Mouse (Mus musculus): ENCODE data around the gene Rsbn1l. TPM values are rescaled to one million over a fixed set of nuclear protein-coding genes. Genes with fewer than 3 reads are reported as not detected.

Rsbn1l gene
- polyA plus RNA-seq, 1 experiment from 2014 or later: 7.1 TPM

GRCm38 (mm10) chr5:20955114-20955835, 923 bp downstream of the Rsbn1l start:
- no peak overlapping the region for H3K4me2 ChIP-seq (ENCODE audit: low read length)
- no peak overlapping the region for H3K9ac ChIP-seq (ENCODE audit: low read length)
- no peak overlapping the region for H3K27ac ChIP-seq (ENCODE audit: low read depth)
- DNase-seq (ENCODE audit: low spot score) (no peak), ATAC-seq (replicated peaks; ENCODE audit: low FRiP score, low TSS enrichment, low read depth) (no peak)
- no peaks in the 10 kb centered on the region for H3K27me3 ChIP-seq (replicated peaks; ENCODE audit: control insufficient read depth, insufficient read depth, low read length)
- no peak overlapping the region for H3K4me3 ChIP-seq (ENCODE audit: low read depth, low read length)
- 63% methylated on average over 13 of the region's 13 CpGs for WGBS
- H3K4me1 ChIP-seq (replicated peaks; ENCODE audit: control insufficient read depth, insufficient read depth, low read length): peaks cover 3% of the 10 kb centered on the region; the same call in 1 of the 2 replicates
- H3K9me3 ChIP-seq (ENCODE audit: control insufficient read depth, low read length): 0 out of 2 replicates have a peak, but pooled peaks cover 2% of the 10 kb centered on the region
- no peaks in the 10 kb centered on the region for H3K36me3 ChIP-seq (ENCODE audit: control insufficient read depth, insufficient read depth, low read length)

GRCm38 (mm10) chr5:20952337-20952925, 3.8 kb downstream of the Rsbn1l start:
- H3K9me3 ChIP-seq (ENCODE audit: control insufficient read depth, low read length): 0 out of 2 replicates have a peak, but pooled peaks cover 2% of the 10 kb centered on the region
- no peaks in the 10 kb centered on the region for H3K27me3 ChIP-seq (replicated peaks; ENCODE audit: control insufficient read depth, insufficient read depth, low read length)
- DNase-seq (ENCODE audit: low spot score) (no peak), ATAC-seq (replicated peaks; ENCODE audit: low FRiP score, low TSS enrichment, low read depth) (no peak)
- H3K9ac ChIP-seq (ENCODE audit: low read length): peak overlapping the region; percentile 96
- peak overlapping the region; percentile 99 for H3K27ac ChIP-seq (ENCODE audit: low read depth)
- H3K4me2 ChIP-seq (ENCODE audit: low read length): peak overlapping the region; percentile 82
- peaks cover 14% of the 10 kb centered on the region for H3K4me1 ChIP-seq (replicated peaks; ENCODE audit: control insufficient read depth, insufficient read depth, low read length)
- peak overlapping the region; percentile 94 for H3K4me3 ChIP-seq (ENCODE audit: low read depth, low read length)
- H3K36me3 ChIP-seq (ENCODE audit: control insufficient read depth, insufficient read depth, low read length): no peaks in the 10 kb centered on the region
- 18% methylated on average over 9 of the region's 9 CpGs for WGBS

GRCm38 (mm10) chr5:20951666-20952281, 4.4 kb downstream of the Rsbn1l start:
- Histone ChIP-seq H3K4me3 (ENCODE audit: low read depth, low read length) (peak overlapping the region; percentile 94), H3K9ac (ENCODE audit: low read length) (peak overlapping the region; percentile 96), H3K27ac (ENCODE audit: low read depth) (peak overlapping the region; percentile 99), H3K4me2 (ENCODE audit: low read length) (peak overlapping the region; percentile 82), H3K27me3 (replicated peaks; ENCODE audit: control insufficient read depth, insufficient read depth, low read length) (no peaks in the 10 kb centered on the region), H3K9me3 (ENCODE audit: control insufficient read depth, low read length) (0 out of 2 replicates have a peak, but pooled peaks cover 2% of the 10 kb centered on the region), H3K4me1 (replicated peaks; ENCODE audit: control insufficient read depth, insufficient read depth, low read length) (peaks cover 14% of the 10 kb centered on the region), H3K36me3 (ENCODE audit: control insufficient read depth, insufficient read depth, low read length) (no peaks in the 10 kb centered on the region)
- under 1% methylated on average over 51 of the region's 51 CpGs for WGBS
- ATAC-seq (replicated peaks; ENCODE audit: low FRiP score, low TSS enrichment, low read depth) (peak; percentile 100), DNase-seq (ENCODE audit: low spot score) (peak; percentile 94)

GRCm38 (mm10) chr5:20950855-20951650, 5.1 kb downstream of the Rsbn1l start:
- ATAC-seq (replicated peaks; ENCODE audit: low FRiP score, low TSS enrichment, low read depth) (peak; percentile 65), DNase-seq (ENCODE audit: low spot score) (peak; percentile 85)
- Histone ChIP-seq H3K4me1 (replicated peaks; ENCODE audit: control insufficient read depth, insufficient read depth, low read length) (peaks cover 14% of the 10 kb centered on the region), H3K36me3 (ENCODE audit: control insufficient read depth, insufficient read depth, low read length) (no peaks in the 10 kb centered on the region), H3K27ac (ENCODE audit: low read depth) (peak overlapping the region; percentile 99), H3K9me3 (ENCODE audit: control insufficient read depth, low read length) (no peaks in the 10 kb centered on the region), H3K4me3 (ENCODE audit: low read depth, low read length) (peak overlapping the region; percentile 94), H3K27me3 (replicated peaks; ENCODE audit: control insufficient read depth, insufficient read depth, low read length) (no peaks in the 10 kb centered on the region), H3K4me2 (ENCODE audit: low read length) (peak overlapping the region; percentile 82), H3K9ac (ENCODE audit: low read length) (peak overlapping the region; percentile 96)
- under 1% methylated on average over 83 of the region's 88 CpGs for WGBS

- DNase-seq (ENCODE audit: low spot score) (no peak), ATAC-seq (replicated peaks; ENCODE audit: low FRiP score, low TSS enrichment, low read depth) (no peak; the same call in 1 of the 2 replicates)
- under 1% methylated on average over 9 of the region's 9 CpGs for WGBS
- H3K4me1 ChIP-seq (replicated peaks; ENCODE audit: control insufficient read depth, insufficient read depth, low read length): peaks cover 17% of the 10 kb centered on the region
- no peaks in the 10 kb centered on the region for H3K9me3 ChIP-seq (ENCODE audit: control insufficient read depth, low read length)
- peak overlapping the region; percentile 96 for H3K9ac ChIP-seq (ENCODE audit: low read length)
- peak overlapping the region; percentile 99 for H3K27ac ChIP-seq (ENCODE audit: low read depth)
- H3K27me3 ChIP-seq (replicated peaks; ENCODE audit: control insufficient read depth, insufficient read depth, low read length): no peaks in the 10 kb centered on the region
- H3K4me2 ChIP-seq (ENCODE audit: low read length): peak overlapping the region; percentile 82
- peak overlapping the region; percentile 94 for H3K4me3 ChIP-seq (ENCODE audit: low read depth, low read length)
- no peaks in the 10 kb centered on the region for H3K36me3 ChIP-seq (ENCODE audit: control insufficient read depth, insufficient read depth, low read length)
These were observed 5.7 kb downstream of the Rsbn1l start for GRCm38 (mm10) chr5:20950516-20950854.

- Histone ChIP-seq H3K4me2 (ENCODE audit: low read length) (peak overlapping the region; percentile 82), H3K4me3 (ENCODE audit: low read depth, low read length) (peak overlapping the region; percentile 94), H3K27me3 (replicated peaks; ENCODE audit: control insufficient read depth, insufficient read depth, low read length) (no peaks in the 10 kb centered on the region), H3K4me1 (replicated peaks; ENCODE audit: control insufficient read depth, insufficient read depth, low read length) (peaks cover 20% of the 10 kb centered on the region), H3K27ac (ENCODE audit: low read depth) (no peak overlapping the region), H3K36me3 (ENCODE audit: control insufficient read depth, insufficient read depth, low read length) (no peaks in the 10 kb centered on the region), H3K9ac (ENCODE audit: low read length) (peak overlapping the region; percentile 96), H3K9me3 (ENCODE audit: control insufficient read depth, low read length) (no peaks in the 10 kb centered on the region)
- ATAC-seq (replicated peaks; ENCODE audit: low FRiP score, low TSS enrichment, low read depth) (no peak), DNase-seq (ENCODE audit: low spot score) (no peak)
- 6% methylated on average over 5 of the region's 5 CpGs for WGBS
These were observed 6.1 kb downstream of the Rsbn1l start for GRCm38 (mm10) chr5:20950093-20950492.

GRCm38 (mm10) chr5:20946906-20947305, 9.3 kb downstream of the Rsbn1l start:
- Histone ChIP-seq H3K36me3 (ENCODE audit: control insufficient read depth, insufficient read depth, low read length) (no peaks in the 10 kb centered on the region), H3K9me3 (ENCODE audit: control insufficient read depth, low read length) (no peaks in the 10 kb centered on the region), H3K27ac (ENCODE audit: low read depth) (no peak overlapping the region), H3K4me3 (ENCODE audit: low read depth, low read length) (no peak overlapping the region), H3K4me1 (replicated peaks; ENCODE audit: control insufficient read depth, insufficient read depth, low read length) (peaks cover 17% of the 10 kb centered on the region), H3K27me3 (replicated peaks; ENCODE audit: control insufficient read depth, insufficient read depth, low read length) (no peaks in the 10 kb centered on the region), H3K9ac (ENCODE audit: low read length) (no peak overlapping the region), H3K4me2 (ENCODE audit: low read length) (no peak overlapping the region)
- no peak for ATAC-seq (replicated peaks; ENCODE audit: low FRiP score, low TSS enrichment, low read depth)
- DNase-seq (ENCODE audit: low spot score): no peak
- 90% methylated on average over 6 of the region's 6 CpGs for WGBS

Measured in intestine, embryonic 14.5 days (tissue).